Mouse (Mus musculus) embryonic fibroblast, embryonic 13.5 days (primary cell): ENCODE data around the gene Trip11.

ENCODE experiments used
- CTCF ChIP-seq: IDR thresholded peaks from 2 replicates; pipeline ENCODE4 v1.5.1; 2011; ENCODE audit warnings: mild to moderate bottlenecking, control low read depth, low read length, moderate library complexity, borderline replicate concordance; ENCODE audit not compliant: insufficient read depth
- POLR2A ChIP-seq: IDR thresholded peaks from 2 replicates; pipeline ENCODE4 v1.6.1; 2011; ENCODE audit warnings: low read depth, mild to moderate bottlenecking, control low read depth, low read length, moderate library complexity

- no peak for TF ChIP-seq POLR2A
- TF ChIP-seq CTCF, result no peak
Measured at GRCm38 (mm10) chr12:101814423-101814822, 98.6 kb downstream of the Trip11 start.
